Mouse (Mus musculus) brain, adult 10 weeks (tissue): Measurements from ENCODE around the gene Setdb1. TPM values are rescaled to one million over a fixed set of nuclear protein-coding genes. Genes with fewer than 3 reads are reported as not detected.

ENCODE experiments used
- polyA plus RNA-seq: library from polyadenylated mRNA; stranded (reverse); fragments of 350-450 nt; fragmentation: Illumina TruSeq; extraction: RNeasy Lipid Tissue Mini Kit (QIAGEN cat#74804); gene quantifications from one replicate; pipeline ENCODE4 v1.2.3, GENCODE M21; 2015; ENCODE audit warnings: low read depth, low replicate concordance

The Setdb1 gene
- polyA plus RNA-seq, result 22.1 TPM

DNA sequence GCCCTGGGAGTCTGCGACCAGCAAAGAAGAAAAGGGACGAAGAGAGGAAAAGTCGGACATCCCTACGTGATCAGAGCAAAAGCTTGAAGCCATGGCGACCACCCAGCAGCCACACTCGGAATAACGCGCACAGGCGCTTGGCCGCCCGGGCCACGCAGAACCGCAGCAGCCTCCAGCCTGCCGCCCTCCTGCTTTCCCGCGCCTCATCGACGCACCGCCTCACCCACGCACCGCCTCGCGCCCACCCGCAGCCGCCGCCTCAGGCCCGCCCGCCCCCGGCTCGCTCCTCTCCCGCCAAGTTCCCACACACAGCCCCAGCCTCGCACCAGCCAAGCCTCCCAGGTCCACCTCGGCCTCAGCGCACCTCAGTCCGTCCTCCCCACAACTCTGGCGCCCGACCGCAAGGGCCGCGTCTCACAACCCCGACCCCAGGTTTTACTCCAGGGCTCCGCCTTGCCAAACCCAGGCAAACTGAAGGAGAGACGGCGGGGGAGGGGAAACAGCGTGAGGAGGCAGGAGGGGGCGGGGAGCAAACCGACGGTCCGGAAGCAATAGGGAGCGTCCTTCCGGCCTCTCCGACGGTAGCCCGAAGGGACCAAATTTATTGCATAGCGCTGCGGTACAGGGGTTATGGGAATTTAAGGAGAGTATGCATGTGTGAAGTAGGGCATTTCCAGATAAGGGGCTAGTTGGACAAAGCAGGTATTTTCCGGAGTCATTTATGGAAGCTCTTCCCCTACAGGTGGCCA lies at the start of gene Setdb1:
Gene Setdb1, minus strand, starts transcription at position 502 of the 749 bp plus-strand sequence.

DNA sequence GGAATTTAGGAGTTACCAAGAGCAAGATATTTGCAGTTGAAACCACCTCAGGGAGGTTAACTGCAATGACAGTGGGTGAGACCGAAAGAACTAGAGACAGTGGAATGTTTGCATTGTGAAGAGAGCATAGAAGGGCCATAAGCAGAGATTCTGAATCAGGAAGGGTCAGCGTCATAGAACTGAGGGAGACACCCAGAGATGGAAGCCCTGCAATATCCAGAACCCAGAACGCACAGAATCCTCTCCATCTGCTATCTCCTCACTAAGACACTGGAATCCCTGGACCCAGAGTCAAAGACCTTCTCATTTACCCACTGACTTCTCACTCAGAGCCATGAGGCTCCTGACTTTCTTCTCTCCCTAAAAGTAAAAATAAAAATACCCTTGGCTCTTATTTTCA lies 45.7 kb upstream of the Setdb1 start, which contains the start of gene 4930558C23Rik:
Gene 4930558C23Rik, minus strand, starts transcription at position 101 of the 400 bp plus-strand sequence.

DNA sequence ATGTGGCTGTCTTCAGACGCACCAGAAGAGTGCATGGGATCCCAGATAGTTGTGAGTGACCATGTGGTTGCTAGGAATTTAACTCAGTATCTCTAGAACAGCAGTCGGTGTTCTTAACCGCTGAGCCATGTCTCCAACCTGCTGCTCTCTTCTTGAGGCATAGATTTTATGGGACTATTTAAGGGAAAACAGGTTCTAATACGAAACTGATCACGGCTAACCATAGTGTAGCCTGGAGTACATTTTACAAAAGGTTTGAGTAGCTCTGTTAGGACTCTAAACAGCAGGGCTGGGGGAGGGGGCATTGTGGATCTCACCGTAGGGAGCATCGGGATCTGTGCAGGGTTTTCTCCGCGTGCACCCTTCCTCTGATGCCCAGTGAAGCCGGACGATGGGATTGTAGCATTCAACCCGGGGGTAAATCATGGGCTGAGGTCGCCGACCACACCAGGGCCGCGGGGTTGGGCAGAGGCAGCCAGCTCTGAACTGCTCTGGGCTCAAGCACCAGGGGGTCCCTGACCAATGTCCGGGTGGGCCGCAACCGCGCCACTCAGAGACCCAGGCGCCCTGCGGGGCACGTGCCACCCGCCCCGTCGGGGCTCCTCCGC lies 42.4 kb downstream of the Setdb1 start, which contains the start of gene Cers2:
Gene Cers2, plus strand, starts transcription at position 306 of the 608 bp plus-strand sequence.

DNA sequence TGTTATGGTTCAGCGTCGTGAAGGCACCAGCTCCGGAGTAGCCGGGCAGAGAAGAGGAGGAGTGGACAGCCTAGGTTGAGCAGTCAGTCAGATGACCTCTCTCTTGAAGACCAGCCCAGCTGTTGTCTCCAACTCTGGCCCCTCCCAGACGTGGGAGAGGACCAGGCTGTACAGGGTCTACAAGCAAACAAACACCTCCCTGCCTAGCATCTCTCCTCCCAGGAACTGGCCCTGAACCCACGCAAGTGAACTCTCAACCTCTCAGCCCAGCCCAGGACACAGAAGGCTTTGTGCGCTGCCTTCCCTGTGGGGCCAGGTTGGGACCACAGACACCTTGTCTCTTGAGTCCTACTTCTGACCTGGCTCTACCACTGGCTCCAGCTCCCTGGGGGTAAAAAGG lies 49.9 kb downstream of the Setdb1 start, which contains the start of gene Anxa9:
Gene Anxa9, minus strand, starts transcription at position 77 of the 400 bp plus-strand sequence.

DNA sequence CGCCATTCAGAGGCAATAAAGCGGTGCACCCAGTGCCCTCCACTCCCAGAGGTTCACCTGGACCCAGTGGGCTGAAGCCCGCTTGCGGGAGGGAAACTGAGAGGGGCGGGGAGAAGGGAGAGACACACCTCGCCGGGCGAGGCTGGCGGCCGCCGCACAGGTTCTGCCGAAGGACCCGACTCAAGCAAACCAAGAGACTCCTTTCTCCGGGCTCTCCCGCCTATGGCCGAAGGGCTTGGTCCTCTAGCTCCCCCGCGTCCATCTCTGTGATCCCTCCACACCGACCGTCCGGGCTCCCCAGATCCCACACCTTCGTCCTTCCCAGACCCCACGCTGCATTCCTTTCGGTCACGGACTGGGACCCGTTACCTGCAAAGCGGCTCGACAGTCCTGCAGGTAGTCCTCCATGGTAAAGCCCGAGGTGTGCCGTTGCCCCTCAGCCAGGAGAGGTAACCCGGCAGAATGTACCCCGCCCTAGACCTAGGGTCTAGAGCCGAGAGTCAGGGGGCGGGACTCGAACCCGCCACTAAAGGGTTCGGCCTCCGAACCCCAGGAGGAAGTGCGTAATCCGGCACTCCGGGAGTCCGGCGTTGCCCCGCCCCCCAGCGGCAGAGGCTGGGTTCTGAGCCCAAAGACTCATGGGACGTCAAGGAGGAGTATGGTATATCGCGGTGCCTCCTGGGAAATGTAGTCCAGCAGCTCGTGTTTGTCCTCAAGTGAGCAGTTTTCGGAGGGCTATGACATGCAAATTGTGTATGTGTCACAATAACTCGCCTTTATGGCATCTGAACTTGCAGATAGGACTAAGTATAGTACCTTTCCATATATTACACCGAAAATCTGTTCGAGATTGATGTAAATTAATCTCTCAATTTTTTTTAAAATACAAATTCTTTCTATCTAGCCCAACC lies 75.5 kb downstream of the Setdb1 start, which contains the start of the genes Mindy1 and Prune1:
Gene Mindy1, plus strand, starts transcription at position 130 of the 911 bp plus-strand sequence.
Gene Prune1, minus strand, starts transcription at position 861 of the 911 bp plus-strand sequence.

Other genes starting within 250 kb of the Setdb1 start
- 44.7 TPM for gene Vps72, start 246.2 kb downstream of the Setdb1 start, polyA plus RNA-seq
- 1.2 TPM for gene Tmod4, start 232.7 kb downstream of the Setdb1 start, polyA plus RNA-seq
- gene Scnm1, start 223.2 kb downstream of the Setdb1 start, polyA plus RNA-seq, result 83.6 TPM
- 24.7 TPM for gene Lysmd1, start 223.1 kb downstream of the Setdb1 start, polyA plus RNA-seq
- gene Tnfaip8l2, start 214.8 kb downstream of the Setdb1 start, polyA plus RNA-seq, result 5.0 TPM
- gene Sema6c, start 196.7 kb downstream of the Setdb1 start, polyA plus RNA-seq, result 14.4 TPM
- 7.1 TPM for gene Gabpb2, start 139.3 kb downstream of the Setdb1 start, polyA plus RNA-seq
- 68.9 TPM for gene Cdc42se1, start 128.5 kb downstream of the Setdb1 start, polyA plus RNA-seq
- 414 TPM for gene Mllt11, start 125.0 kb downstream of the Setdb1 start, polyA plus RNA-seq
- gene Gm128, start 115.6 kb downstream of the Setdb1 start, polyA plus RNA-seq, result 0.30 TPM
- gene Bnipl, start 106.0 kb downstream of the Setdb1 start, polyA plus RNA-seq, result not detected
- gene Mindy1, start 75.9 kb downstream of the Setdb1 start, polyA plus RNA-seq, result 26.8 TPM
- gene Prune1, start 75.1 kb downstream of the Setdb1 start, polyA plus RNA-seq, result 23.6 TPM
- 0.73 TPM for gene Anxa9, start 50.0 kb downstream of the Setdb1 start, polyA plus RNA-seq
- gene Cers2, start 42.4 kb downstream of the Setdb1 start, polyA plus RNA-seq, result 101 TPM
- not detected for gene 4930558C23Rik, start 45.6 kb upstream of the Setdb1 start, polyA plus RNA-seq
- 29.8 TPM for gene Arnt, start 77.2 kb upstream of the Setdb1 start, polyA plus RNA-seq
- gene Ctsk, start 142.1 kb upstream of the Setdb1 start, polyA plus RNA-seq, result 6.2 TPM
- gene Ctss, start 169.6 kb upstream of the Setdb1 start, polyA plus RNA-seq, result 136 TPM
- gene Hormad1, start 202.5 kb upstream of the Setdb1 start, polyA plus RNA-seq, result not detected
- 20.4 TPM for gene Golph3l, start 231.7 kb upstream of the Setdb1 start, polyA plus RNA-seq